Mouse (Mus musculus) forebrain, embryonic 11.5 days (tissue): ENCODE measurements around the gene B4galnt2. TPM values are rescaled to one million over a fixed set of nuclear protein-coding genes. Genes with fewer than 3 reads are reported as not detected.
A peak's percentile ranks its signal among the peaks of the same experiment; 100 is the strongest.

Experiments
- ATAC-seq: fragments of 200-750 bp; cut with Nextera tagmentation; replicated peaks from 2 replicates; pipeline ENCODE4 v1.8.0; 2017; ENCODE audit warnings: moderate TSS enrichment; ENCODE audit not compliant: low FRiP score
- DNase-seq: peaks from one replicate; pipeline ENCODE4 v3.0.0-alpha.2; 2017; ENCODE audit warnings: low spot score
- H3K27ac ChIP-seq: fragments of 300-500 bp; sonication (generic); 2 replicates; pipeline ENCODE4 v1.5.1; 2014; ENCODE audit warnings: low read depth, low read length
- H3K27me3 ChIP-seq: fragments of 300-500 bp; sonication (generic); 2 replicates; pipeline ENCODE4 v1.6.1; 2014; ENCODE audit warnings: mild to moderate bottlenecking, low read length, mixed read lengths; ENCODE audit not compliant: control insufficient read depth, insufficient read depth
- H3K36me3 ChIP-seq: fragments of 300-500 bp; sonication (generic); 2 replicates; pipeline ENCODE4 v1.6.1; 2014; ENCODE audit warnings: mild to moderate bottlenecking, low read length, moderate library complexity, mixed read lengths; ENCODE audit not compliant: control insufficient read depth, insufficient read depth
- H3K4me1 ChIP-seq: fragments of 300-500 bp; sonication (generic); replicated peaks from 2 replicates; pipeline ENCODE4 v1.6.1; 2014; ENCODE audit warnings: low read length, mixed read lengths; ENCODE audit not compliant: control insufficient read depth, insufficient read depth
- H3K4me2 ChIP-seq: fragments of 300-500 bp; sonication (generic); 2 replicates; pipeline ENCODE4 v1.6.1; 2014; ENCODE audit warnings: low read depth, mild to moderate bottlenecking, low read length, moderate library complexity, mixed read lengths; ENCODE audit not compliant: severe bottlenecking
- H3K4me3 ChIP-seq: fragments of 300-500 bp; sonication (generic); 2 replicates; pipeline ENCODE4 v1.5.1; 2014; ENCODE audit warnings: low read depth, low read length
- H3K9ac ChIP-seq: fragments of 300-500 bp; sonication (generic); 2 replicates; pipeline ENCODE4 v1.6.1; 2014; ENCODE audit warnings: low read length
- H3K9me3 ChIP-seq: fragments of 300-500 bp; sonication (generic); 2 replicates; pipeline ENCODE4 v1.6.1; 2016; ENCODE audit warnings: low read length, mixed read lengths; ENCODE audit not compliant: control insufficient read depth
- WGBS: fragments of 180-500 bp; shearing (Covaris S2); extraction: QIAGEN DNeasy Blood & Tissue Kit; methylation state at CpG from one replicate; pipeline ENCODE4 v1.1.7; 2014; 5-methylcytosine and 5-hydroxymethylcytosine counted together
- polyA plus RNA-seq: library from polyadenylated mRNA; unstranded; fragments of >200 nt; fragmentation: Nextera tagmentation; extraction: Ambion mirVana; gene quantifications from 2 replicates; pipeline ENCODE4 v1.2.1, GENCODE M21; 2014

Gene B4galnt2
- polyA plus RNA-seq, 1 experiment from 2014 or later: not detected

DNA sequence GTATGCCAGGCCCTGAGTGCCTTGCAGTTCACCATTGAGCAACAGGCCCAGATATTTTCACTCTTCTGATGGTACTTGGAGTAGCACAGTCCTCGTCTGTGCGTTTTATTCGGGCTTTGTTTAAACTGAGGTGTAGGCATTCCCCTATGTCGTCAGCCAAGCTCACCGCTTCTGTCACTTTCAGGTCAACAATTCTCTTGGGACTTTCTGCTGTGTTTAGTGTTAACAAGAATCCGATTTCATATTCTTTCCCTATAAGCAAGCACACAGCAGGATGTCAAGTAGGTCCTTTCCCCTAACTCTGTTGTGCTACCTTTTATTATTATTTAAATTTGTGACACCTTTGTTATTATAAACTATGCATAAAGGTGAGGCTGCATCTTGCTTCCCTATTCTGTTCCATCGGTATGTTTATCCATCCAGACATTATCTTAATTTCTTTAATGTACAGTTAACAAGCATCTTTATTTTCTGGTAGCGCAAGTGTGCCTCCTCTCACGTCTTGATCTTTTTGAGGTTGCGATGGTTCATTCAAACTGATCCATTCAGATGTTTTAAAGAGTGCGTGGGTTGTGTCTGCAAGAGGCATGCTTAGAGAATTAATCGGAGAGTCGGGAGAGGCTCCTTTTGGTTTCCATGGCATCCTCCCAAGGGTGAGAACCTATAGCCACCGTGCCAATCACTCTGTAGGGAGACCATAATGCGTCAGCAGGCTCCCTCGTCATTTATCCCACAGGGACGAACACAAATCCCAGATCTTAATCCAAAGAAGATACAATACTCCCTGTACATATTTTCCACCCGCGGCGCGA is 56.8 kb downstream of the B4galnt2 start:
- H3K27me3 ChIP-seq: no peaks in the 10 kb centered on the region
- no peak for DNase-seq
- WGBS: 21% methylated on average over 21 of the region's 21 CpGs
- H3K27ac ChIP-seq: no peak overlapping the region
- ATAC-seq: no peak
- peaks cover 4% of the 10 kb centered on the region; the same call in 1 of the 2 replicates for H3K4me1 ChIP-seq
- H3K4me3 ChIP-seq: peak overlapping the region; percentile 68
- no peaks in the 10 kb centered on the region for H3K36me3 ChIP-seq
- peak overlapping the region; percentile 73 for H3K4me2 ChIP-seq
- H3K9me3 ChIP-seq: no peaks in the 10 kb centered on the region
- peak overlapping the region; percentile 64 for H3K9ac ChIP-seq

GRCm38 (mm10) chr11:95857306-95857705 is 57.4 kb downstream of the B4galnt2 start:
- Histone ChIP-seq H3K9ac (no peak overlapping the region), H3K4me1 (peaks cover 4% of the 10 kb centered on the region; the same call in 1 of the 2 replicates), H3K27ac (no peak overlapping the region), H3K9me3 (no peaks in the 10 kb centered on the region), H3K4me3 (no peak overlapping the region), H3K36me3 (no peaks in the 10 kb centered on the region), H3K4me2 (no peak overlapping the region), H3K27me3 (no peaks in the 10 kb centered on the region)
- 80% methylated on average over 4 of the region's 4 CpGs for WGBS
- DNase-seq (no peak), ATAC-seq (no peak)

GRCm38 (mm10) chr11:95853684-95854083 is 61.0 kb downstream of the B4galnt2 start:
- no peaks in the 10 kb centered on the region for H3K36me3 ChIP-seq
- WGBS: 66% methylated on average over 5 of the region's 5 CpGs
- H3K27me3 ChIP-seq: no peaks in the 10 kb centered on the region
- H3K27ac ChIP-seq: no peak overlapping the region
- H3K4me2 ChIP-seq: no peak overlapping the region
- ATAC-seq: no peak
- no peaks in the 10 kb centered on the region for H3K9me3 ChIP-seq
- no peak for DNase-seq
- H3K9ac ChIP-seq: no peak overlapping the region
- no peak overlapping the region for H3K4me3 ChIP-seq
- H3K4me1 ChIP-seq: no peaks in the 10 kb centered on the region; the same call in 1 of the 2 replicates

DNA sequence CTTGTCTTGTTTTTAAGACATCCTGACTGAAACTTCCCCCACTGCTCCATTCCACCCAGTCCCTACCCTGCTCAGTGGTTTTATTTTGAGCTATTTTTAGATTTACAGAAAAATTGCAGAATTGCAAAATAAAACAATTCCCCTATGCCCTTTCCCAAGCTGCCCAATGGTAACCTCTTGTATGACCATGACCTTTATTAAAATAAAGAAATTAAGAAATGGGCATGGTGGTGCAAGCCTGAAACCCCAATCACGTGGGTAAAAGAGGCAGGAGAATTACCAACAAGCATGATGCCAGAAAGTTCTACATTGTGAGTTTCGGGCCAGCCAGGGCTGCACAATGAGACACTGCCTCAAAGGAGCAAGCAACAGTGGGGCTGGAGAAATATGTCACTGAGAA is 63.8 kb downstream of the B4galnt2 start:
- Histone ChIP-seq H3K4me1 (no peaks in the 10 kb centered on the region), H3K4me2 (no peak overlapping the region), H3K4me3 (no peak overlapping the region), H3K36me3 (no peaks in the 10 kb centered on the region), H3K9me3 (no peaks in the 10 kb centered on the region), H3K27me3 (no peaks in the 10 kb centered on the region), H3K27ac (no peak overlapping the region), H3K9ac (no peak overlapping the region)
- 84% methylated on average over 2 of the region's 2 CpGs for WGBS
- no peak for ATAC-seq
- no peak for DNase-seq

DNA sequence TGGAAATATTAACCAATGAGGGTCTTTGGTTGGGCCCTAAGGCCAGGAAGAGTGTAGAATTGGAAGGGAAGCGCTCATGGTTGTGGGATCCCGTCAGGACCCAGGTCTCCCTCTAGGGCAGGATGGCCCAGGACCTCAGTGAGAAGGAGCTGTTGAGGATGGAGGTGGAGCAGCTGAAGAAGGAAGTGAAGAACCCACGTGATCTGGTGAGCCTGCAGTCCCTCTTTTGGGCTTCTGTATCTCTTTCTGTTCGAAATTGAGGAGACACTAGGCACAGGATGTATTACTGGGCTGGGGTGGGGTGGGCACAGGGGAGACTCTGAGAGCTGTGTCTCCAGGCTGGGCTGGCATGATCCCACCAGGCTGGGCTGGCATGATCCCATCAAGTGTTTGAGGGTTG is 69.8 kb downstream of the B4galnt2 start:
- Histone ChIP-seq H3K4me1 (no peaks in the 10 kb centered on the region), H3K27me3 (peaks cover 2% of the 10 kb centered on the region), H3K9me3 (no peaks in the 10 kb centered on the region), H3K4me2 (no peak overlapping the region), H3K36me3 (no peaks in the 10 kb centered on the region), H3K27ac (no peak overlapping the region), H3K9ac (no peak overlapping the region), H3K4me3 (no peak overlapping the region)
- DNase-seq (no peak), ATAC-seq (no peak)
- 78% methylated on average over 4 of the region's 4 CpGs for WGBS

DNA sequence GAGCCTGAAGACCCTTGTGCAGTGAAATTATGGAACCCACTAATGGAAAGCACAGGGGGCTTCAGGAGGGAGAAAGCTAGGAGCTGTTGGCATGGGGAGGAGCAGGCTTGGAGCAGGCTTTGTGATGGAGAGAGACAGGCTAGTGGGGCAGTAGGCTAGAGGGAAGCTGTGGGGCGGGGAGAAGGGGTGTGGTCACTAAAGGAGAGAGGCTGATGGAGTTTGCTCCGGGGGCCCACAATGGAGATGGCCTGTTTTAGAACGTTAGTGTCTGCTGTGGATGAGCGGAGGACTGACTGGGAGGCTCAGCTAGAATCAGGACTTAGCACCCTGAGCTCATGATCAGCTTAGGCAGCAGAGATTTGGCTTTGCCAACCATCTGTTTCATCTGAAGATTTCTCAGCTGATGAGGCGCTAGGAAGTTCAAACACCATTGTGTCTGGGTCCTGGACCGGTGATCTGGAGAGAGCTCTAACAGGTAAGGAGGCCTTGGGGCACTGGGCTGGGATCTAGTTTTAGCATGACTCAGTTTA is 71.2 kb downstream of the B4galnt2 start:
- WGBS: 61% methylated on average over 6 of the region's 6 CpGs
- H3K9ac ChIP-seq: no peak overlapping the region
- no peak for ATAC-seq
- no peak overlapping the region for H3K4me2 ChIP-seq
- H3K27me3 ChIP-seq: peaks cover 2% of the 10 kb centered on the region
- no peaks in the 10 kb centered on the region for H3K4me1 ChIP-seq
- no peak for DNase-seq
- H3K9me3 ChIP-seq: no peaks in the 10 kb centered on the region
- no peaks in the 10 kb centered on the region for H3K36me3 ChIP-seq
- no peak overlapping the region for H3K4me3 ChIP-seq
- H3K27ac ChIP-seq: no peak overlapping the region

GRCm38 (mm10) chr11:95842953-95843352 is 71.7 kb downstream of the B4galnt2 start:
- no peak overlapping the region for H3K4me3 ChIP-seq
- H3K36me3 ChIP-seq: no peaks in the 10 kb centered on the region
- no peaks in the 10 kb centered on the region for H3K4me1 ChIP-seq
- H3K27me3 ChIP-seq: peaks cover 2% of the 10 kb centered on the region
- no peaks in the 10 kb centered on the region for H3K9me3 ChIP-seq
- DNase-seq (no peak), ATAC-seq (no peak)
- no peak overlapping the region for H3K27ac ChIP-seq
- H3K9ac ChIP-seq: no peak overlapping the region
- WGBS: 80% methylated on average over 5 of the region's 5 CpGs
- no peak overlapping the region for H3K4me2 ChIP-seq

GRCm38 (mm10) chr11:95842074-95842681 is 72.5 kb downstream of the B4galnt2 start, which contains the start of gene Abi3:
Abi3 (minus strand) TSS chr11:95842476.
- DNase-seq (no peak), ATAC-seq (no peak)
- no peak within 1 kb of the TSS for H3K4me3 ChIP-seq
- peaks cover 2% of the 10 kb centered on the region for H3K27me3 ChIP-seq
- H3K27ac ChIP-seq: no peak within 1 kb of the TSS
- H3K4me2 ChIP-seq: no peak within 1 kb of the TSS
- no peak within 1 kb of the TSS for H3K9ac ChIP-seq
- H3K4me1 ChIP-seq: no peaks in the 10 kb centered on the region
- WGBS: 14% methylated on average over 11 of the region's 11 CpGs
- H3K9me3 ChIP-seq: no peaks in the 10 kb centered on the region
- no peaks in the 10 kb centered on the region for H3K36me3 ChIP-seq
